Mouse (Mus musculus) intestine, embryonic 16.5 days (tissue): ENCODE results near the gene Rpe. TPM values are rescaled to one million over a fixed set of nuclear protein-coding genes. Genes with fewer than 3 reads are reported as not detected.
A peak's percentile ranks its signal among the peaks of the same experiment; 100 is the strongest.
"Not testable (repeated sequence)": the region's sequence is repeated elsewhere in the genome, so short reads cannot be mapped to it uniquely, and the experiment has no call there.

Experiments
- ATAC-seq: fragments of 200-750 bp; cut with Nextera tagmentation; 2 replicates; pipeline ENCODE4 v1.8.0; 2017; ENCODE audit warnings: moderate TSS enrichment, moderate library complexity
- H3K27ac ChIP-seq: fragments of 300-500 bp; sonication (generic); 2 replicates; pipeline ENCODE4 v1.5.1; 2014; ENCODE audit warnings: mild to moderate bottlenecking, low read length
- H3K27me3 ChIP-seq: fragments of 300-500 bp; sonication (generic); replicated peaks from 2 replicates; pipeline ENCODE4 v1.6.1; 2014; ENCODE audit warnings: low read length, control low read depth, mixed read lengths; ENCODE audit not compliant: control insufficient read depth, insufficient read depth
- H3K36me3 ChIP-seq: fragments of 300-500 bp; sonication (generic); 2 replicates; pipeline ENCODE4 v1.6.1; 2014; ENCODE audit warnings: low read length, control low read depth; ENCODE audit not compliant: control insufficient read depth, insufficient read depth
- H3K4me1 ChIP-seq: fragments of 300-500 bp; sonication (generic); 2 replicates; pipeline ENCODE4 v1.6.1; 2014; ENCODE audit warnings: low read length, control low read depth, mixed read lengths; ENCODE audit not compliant: control insufficient read depth, insufficient read depth
- H3K4me2 ChIP-seq: fragments of 300-500 bp; sonication (generic); 2 replicates; pipeline ENCODE4 v1.6.1; 2014; ENCODE audit warnings: low read depth, low read length, control low read depth
- H3K4me3 ChIP-seq: fragments of 300-500 bp; sonication (generic); 2 replicates; pipeline ENCODE4 v1.5.1; 2014; ENCODE audit warnings: mild to moderate bottlenecking, low read length
- H3K9ac ChIP-seq: fragments of 300-500 bp; sonication (generic); 2 replicates; pipeline ENCODE4 v1.6.1; 2014; ENCODE audit warnings: low read depth, low read length
- H3K9me3 ChIP-seq: fragments of 300-500 bp; sonication (generic); 2 replicates; pipeline ENCODE4 v1.6.1; 2016; ENCODE audit warnings: low read length, control low read depth; ENCODE audit not compliant: control insufficient read depth
- WGBS: fragments of 180-500 bp; shearing (Covaris S2); extraction: QIAGEN DNeasy Blood & Tissue Kit; methylation state at CpG from one replicate; pipeline ENCODE4 v1.1.7; 2014; 5-methylcytosine and 5-hydroxymethylcytosine counted together
- polyA plus RNA-seq: library from polyadenylated mRNA; unstranded; fragments of >200 nt; fragmentation: Nextera tagmentation; extraction: Ambion mirVana; gene quantifications from 2 replicates; pipeline ENCODE4 v1.2.1, GENCODE M21; 2015

The Rpe gene
- polyA plus RNA-seq, 1 experiment from 2014 or later = 69.9 TPM

DNA sequence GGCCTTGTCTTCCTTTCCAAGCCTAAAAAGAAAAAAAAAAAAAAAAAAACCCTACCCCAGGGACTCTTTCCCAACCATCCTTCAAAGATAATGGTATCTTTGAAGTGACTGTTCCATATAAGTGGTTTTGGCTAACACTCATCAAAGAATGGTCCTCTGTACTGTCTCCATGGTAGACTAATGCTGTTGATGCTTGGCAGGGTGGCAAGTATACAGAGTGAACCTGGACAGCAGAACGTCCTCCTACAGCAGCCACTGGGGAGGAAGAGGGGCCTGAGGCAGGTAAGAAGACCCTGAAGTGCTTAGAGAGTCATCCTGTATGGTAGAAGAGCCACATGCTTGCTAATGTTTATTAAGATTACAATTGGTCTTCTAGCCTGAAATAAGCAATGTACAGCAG lies 8.3 kb upstream of the Rpe start:
- Histone ChIP-seq H3K9me3 (no peaks in the 10 kb centered on the region), H3K27ac (no peak overlapping the region), H3K4me2 (no peak overlapping the region), H3K4me1 (no peaks in the 10 kb centered on the region), H3K36me3 (no peaks in the 10 kb centered on the region), H3K27me3 (no peaks in the 10 kb centered on the region), H3K4me3 (no peak overlapping the region), H3K9ac (no peak overlapping the region)
- WGBS = 69% methylated on average over 1 of the region's 1 CpGs
- ATAC-seq = no peak

DNA sequence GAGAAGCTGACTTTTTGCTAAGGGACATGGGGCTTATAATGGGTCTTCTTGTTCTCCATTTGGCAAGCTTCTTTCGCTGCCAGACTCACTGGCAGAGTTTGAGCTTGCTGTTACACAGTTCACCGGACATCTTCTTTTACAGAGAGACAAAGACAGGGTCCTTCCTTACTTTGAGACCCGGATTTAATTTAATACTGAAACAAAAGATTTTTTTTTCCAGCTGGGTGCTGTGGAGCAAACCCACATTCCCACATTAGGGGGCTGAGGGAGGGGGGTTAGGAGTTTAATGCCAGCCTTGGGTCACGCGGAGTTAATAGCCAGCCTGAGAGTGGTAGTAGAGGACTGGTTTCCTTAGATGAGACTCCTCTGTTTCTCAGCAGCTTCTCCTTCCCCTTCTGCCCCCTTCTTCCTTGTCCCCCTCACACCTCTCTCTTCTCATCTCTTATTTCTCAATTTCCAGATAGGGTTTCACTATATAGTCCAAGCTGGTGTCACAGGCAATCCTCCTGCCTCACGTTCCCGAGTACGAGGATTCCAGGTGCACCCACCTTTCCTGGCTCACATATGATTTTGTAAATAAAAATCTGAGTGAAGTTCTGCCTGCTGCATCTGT lies 7.7 kb upstream of the Rpe start:
- Histone ChIP-seq H3K9ac (no peak overlapping the region), H3K9me3 (no peaks in the 10 kb centered on the region), H3K27ac (no peak overlapping the region), H3K36me3 (no peaks in the 10 kb centered on the region), H3K4me1 (no peaks in the 10 kb centered on the region), H3K4me3 (no peak overlapping the region), H3K4me2 (no peak overlapping the region), H3K27me3 (no peaks in the 10 kb centered on the region)
- 83% methylated on average over 8 of the region's 8 CpGs for WGBS
- no peak for ATAC-seq

- Histone ChIP-seq H3K4me3 (no peak overlapping the region), H3K27me3 (no peaks in the 10 kb centered on the region), H3K36me3 (no peaks in the 10 kb centered on the region), H3K27ac (no peak overlapping the region), H3K9me3 (no peaks in the 10 kb centered on the region), H3K4me1 (no peaks in the 10 kb centered on the region), H3K9ac (no peak overlapping the region), H3K4me2 (no peak overlapping the region)
- ATAC-seq = no peak
- 69% methylated on average over 5 of the region's 5 CpGs for WGBS
Observed at GRCm38 (mm10) chr1:66694266-66694665, 6.4 kb upstream of the Rpe start.

DNA sequence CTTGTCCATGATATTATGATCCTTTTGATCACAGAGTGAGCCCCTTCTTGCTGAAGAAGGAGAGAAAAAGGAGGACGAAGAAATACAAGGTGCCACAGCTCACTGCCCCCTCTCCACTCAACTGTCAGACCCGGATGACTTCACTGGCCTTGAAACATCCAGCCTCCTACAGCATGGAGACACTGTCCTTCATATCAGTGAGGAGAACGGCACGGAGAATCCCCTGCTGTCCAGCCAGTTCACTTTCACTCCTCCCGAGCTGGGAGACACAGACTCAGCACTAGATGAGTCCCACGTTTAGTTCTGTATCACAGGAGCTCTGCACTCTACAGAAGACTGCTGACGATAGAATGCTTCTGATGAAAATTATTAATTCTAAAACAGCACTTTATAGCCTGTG lies 5.3 kb upstream of the Rpe start:
- no peak for ATAC-seq
- peaks cover 3% of the 10 kb centered on the region; the same call in 1 of the 2 replicates for H3K4me1 ChIP-seq
- H3K36me3 ChIP-seq = no peaks in the 10 kb centered on the region
- WGBS = 67% methylated on average over 7 of the region's 7 CpGs
- no peak overlapping the region for H3K4me3 ChIP-seq
- H3K27me3 ChIP-seq = no peaks in the 10 kb centered on the region
- H3K27ac ChIP-seq = no peak overlapping the region
- H3K4me2 ChIP-seq = no peak overlapping the region
- no peak overlapping the region for H3K9ac ChIP-seq
- H3K9me3 ChIP-seq = no peaks in the 10 kb centered on the region

- 89% methylated on average over 10 of the region's 10 CpGs for WGBS
- not testable (repeated sequence) for H3K4me3 ChIP-seq, H3K27ac ChIP-seq, H3K4me2 ChIP-seq, H3K9me3 ChIP-seq, ATAC-seq, H3K9ac ChIP-seq, H3K27me3 ChIP-seq, H3K36me3 ChIP-seq
- peaks cover 17% of the 10 kb centered on the region for H3K4me1 ChIP-seq
Observed at GRCm38 (mm10) chr1:66699630-66700029, 1.0 kb upstream of the Rpe start.

GRCm38 (mm10) chr1:66700149-66700692 lies 410 bp upstream of the Rpe start:
- H3K27ac ChIP-seq = peak overlapping the region; percentile 23; the same call in 1 of the 2 replicates
- H3K36me3 ChIP-seq = no peaks in the 10 kb centered on the region
- WGBS = 46% methylated on average over 5 of the region's 5 CpGs
- H3K4me3 ChIP-seq = peak overlapping the region; percentile 89
- peak overlapping the region; percentile 59 for H3K4me2 ChIP-seq
- no peaks in the 10 kb centered on the region for H3K9me3 ChIP-seq
- H3K27me3 ChIP-seq = no peaks in the 10 kb centered on the region
- peak overlapping the region; percentile 24; the same call in 1 of the 2 replicates for H3K9ac ChIP-seq
- H3K4me1 ChIP-seq = peaks cover 17% of the 10 kb centered on the region
- ATAC-seq = peak; percentile 29

DNA sequence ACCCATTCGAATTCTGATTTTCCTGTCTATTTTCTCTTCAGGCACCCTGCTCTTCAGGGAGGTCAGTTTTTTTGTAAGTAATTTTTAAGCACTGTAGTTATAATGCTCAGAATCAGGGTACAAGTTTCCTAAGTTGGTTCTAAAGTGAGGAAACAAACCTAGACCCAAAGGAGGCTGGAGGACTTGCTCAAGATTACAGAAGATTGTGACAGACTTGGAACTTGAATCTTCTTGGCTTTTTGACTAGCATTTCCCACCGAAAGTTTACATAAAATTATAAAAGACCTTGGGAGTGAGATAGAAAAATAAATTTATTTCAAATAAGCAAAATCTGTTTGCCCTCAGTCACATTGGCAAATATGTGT lies 927 bp downstream of the Rpe start:
- no peak for ATAC-seq
- no peak overlapping the region for H3K27ac ChIP-seq

GRCm38 (mm10) chr1:66702623-66703345 lies 2.2 kb downstream of the Rpe start:
- H3K27ac ChIP-seq = no peak overlapping the region
- 80% methylated on average over 4 of the region's 4 CpGs for WGBS
- no peaks in the 10 kb centered on the region for H3K27me3 ChIP-seq
- H3K4me2 ChIP-seq = no peak overlapping the region
- no peak overlapping the region for H3K4me3 ChIP-seq
- no peak for ATAC-seq
- H3K9ac ChIP-seq = no peak overlapping the region
- no peaks in the 10 kb centered on the region for H3K9me3 ChIP-seq
- H3K4me1 ChIP-seq = peaks cover 17% of the 10 kb centered on the region
- H3K36me3 ChIP-seq = peaks cover 3% of the 10 kb centered on the region; the same call in 1 of the 2 replicates

More for the DNA sequence above, 927 bp downstream of the Rpe start:
- peak overlapping the region; percentile 89 for H3K4me3 ChIP-seq
- no peaks in the 10 kb centered on the region for H3K9me3 ChIP-seq
- WGBS = 27% methylated on average over 2 of the region's 2 CpGs
- peak overlapping the region; percentile 59 for H3K4me2 ChIP-seq
- no peaks in the 10 kb centered on the region for H3K36me3 ChIP-seq
- no peaks in the 10 kb centered on the region for H3K27me3 ChIP-seq
- H3K4me1 ChIP-seq = peaks cover 17% of the 10 kb centered on the region
- H3K9ac ChIP-seq = peak overlapping the region; percentile 90

DNA sequence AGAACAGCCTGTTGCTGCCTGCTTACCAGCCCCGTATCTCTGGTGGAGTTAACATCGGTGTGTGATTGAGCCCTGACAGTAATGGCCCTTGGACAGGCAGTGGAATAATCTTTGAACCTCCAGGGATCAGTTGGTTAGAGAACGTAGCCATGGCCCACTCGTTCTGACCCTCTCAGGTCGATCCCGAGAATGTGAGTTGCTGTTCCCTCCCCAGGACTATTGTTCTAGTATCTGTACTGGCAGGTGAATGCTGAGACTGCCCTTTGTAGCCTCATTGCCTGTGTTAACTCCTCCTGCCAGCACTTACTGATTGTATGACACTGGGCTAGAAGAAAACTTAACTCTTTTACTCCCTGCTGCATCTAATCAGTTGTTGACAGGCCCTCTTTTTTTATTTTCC lies 3.9 kb downstream of the Rpe start:
- Histone ChIP-seq H3K4me3 (no peak overlapping the region), H3K9ac (no peak overlapping the region), H3K36me3 (peaks cover 3% of the 10 kb centered on the region; the same call in 1 of the 2 replicates), H3K9me3 (no peaks in the 10 kb centered on the region), H3K4me2 (no peak overlapping the region), H3K27me3 (no peaks in the 10 kb centered on the region), H3K27ac (0 out of 2 replicates have a peak overlapping the region, but pooled peaks have one; percentile 5), H3K4me1 (peaks cover 17% of the 10 kb centered on the region)
- 52% methylated on average over 6 of the region's 6 CpGs for WGBS
- ATAC-seq = peak; percentile 48
